17 mouse cellular contexts compared by ENCODE assay signal in the genomic region with DNA sequence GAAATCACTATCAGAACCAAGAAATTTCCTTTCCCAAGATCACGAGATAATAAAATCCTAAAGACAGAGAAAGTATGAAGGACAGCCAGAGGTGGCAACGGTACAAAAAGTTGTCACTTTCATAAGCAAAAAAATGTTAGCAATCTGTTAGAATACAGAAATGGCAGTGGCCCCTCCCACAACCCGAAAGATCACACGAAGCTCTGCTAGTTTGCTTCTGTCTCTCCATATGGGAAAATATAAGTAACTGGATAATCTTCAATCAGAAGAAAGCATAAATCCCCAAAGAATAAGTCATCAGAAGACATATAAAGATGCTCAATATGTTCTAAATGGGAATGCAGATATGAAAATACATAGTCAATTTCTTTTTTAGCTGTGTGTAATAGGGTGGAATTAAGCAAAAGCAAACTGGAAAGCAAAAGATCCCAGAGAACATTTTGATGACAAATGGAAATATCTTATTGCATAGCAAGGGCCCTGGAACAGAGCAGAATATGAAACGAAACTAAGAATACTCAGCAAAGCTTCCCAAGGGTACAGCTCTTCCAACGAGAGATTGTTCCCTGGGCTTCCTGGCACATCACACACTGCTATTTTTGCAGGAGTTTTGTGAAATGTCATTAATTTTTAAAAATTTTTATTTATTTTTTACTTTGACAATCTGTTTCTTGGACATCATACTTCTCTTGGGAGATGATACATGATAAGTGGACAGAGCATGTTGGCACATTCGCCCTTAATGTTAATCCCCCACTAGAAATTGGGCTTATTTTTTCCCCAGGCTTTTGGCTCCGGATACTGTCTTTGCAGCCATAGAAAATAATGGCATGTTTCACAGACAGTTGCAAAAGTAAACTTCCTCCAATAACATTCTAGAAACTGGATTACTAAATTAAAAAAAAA.
DNase-seq lines count a peak whose midpoint lies in the region; TF ChIP-seq lines count a peak whose summit lies in the region.
"Had no signal": no experiment of that assay in that cellular context is flagged by ENCODE, and none has a peak within 500 bp of the region (broad histone marks: within the 10 kb centered on the region; RNA-seq: fewer than 3 reads in every experiment).

No protein-coding gene starts in this region.

- no peak for TF ChIP-seq CTCF in left cerebral cortex, adult 2 months (IDR thresholded peaks at IDR 0.05)

- intact Hi-C loops in gastrocnemius, postnatal 14 days (cut with DNase I; ENCODE audit: low total_unique reads): no loop called here
- intact Hi-C loops in left cerebral cortex, adult 2 months (cut with DNase I): loop anchor here (5.0 kb wide), 1 partner anchor 450 kb away; no protein-coding TSS in a partner anchor

- peak overlapping the region; percentile 9; the same call in 1 of the 2 replicates for H3K4me3 ChIP-seq in left cerebral cortex, adult 2 months
- H3K4me3 ChIP-seq: heart, adult 2 months; kidney, embryonic 15.5 days; megakaryocyte, embryonic 14.5 days; neural tube, embryonic 13.5 days had no signal

- DNase-seq in cerebellum, postnatal 10 days: peak; percentile 21 to 22
- DNase-seq in cerebellum, adult 9-11 months: no peak
- peak; percentile 8 for DNase-seq in gastrocnemius, postnatal 25 days
- no peak for DNase-seq in gastrocnemius, postnatal 14 days
- no peak for DNase-seq in left cerebral cortex, adult 2 months (ENCODE audit: extremely low spot score in 1 of 2, low spot score in 2 of 2)
- no peak for DNase-seq in left cerebral cortex, adult 18-20 months (ENCODE audit: low spot score in 2 of 2)
- peak; percentile 30 for DNase-seq in skeletal muscle tissue, adult 2 months (ENCODE audit: low read depth, low spot score)
- no peak for DNase-seq in kidney, postnatal 36 days
- DNase-seq: adrenal gland, postnatal 36 days; cerebellum, postnatal 36 days; lung, postnatal 10 days; thymus, adult 2 months had no signal

- peak overlapping the region; percentile 33; the same call in 1 of the 2 replicates for H3K27ac ChIP-seq in left cerebral cortex, adult 2 months
- H3K27ac ChIP-seq: heart, adult 2 months; kidney, embryonic 15.5 days; liver, embryonic 14.5 days; neural tube, embryonic 13.5 days had no signal

Comparison
In these comparisons a context has a peak if more than half of its experiments do, and no peak if none do; other contexts are left out.
1. DNase-seq: peak in cerebellum, postnatal 10 days (2 of 2), gastrocnemius, postnatal 25 days (single experiment) and skeletal muscle tissue, adult 2 months (single experiment); none in cerebellum, adult 9-11 months (single experiment), gastrocnemius, postnatal 14 days (single experiment), left cerebral cortex, adult 2 months (0 of 2), left cerebral cortex, adult 18-20 months (0 of 2) and kidney, postnatal 36 days (0 of 2).